Mouse (Mus musculus): Measurements from ENCODE around the gene Wasf1.

Gene Wasf1

GRCm38 (mm10) chr10:40983761-40984160 lies 100.5 kb downstream of the Wasf1 start:
- DNase-seq (ENCODE audit: low spot score in 2 of 2) = no peak

GRCm38 (mm10) chr10:40984600-40984999 lies 101.3 kb downstream of the Wasf1 start:
- DNase-seq (ENCODE audit: low spot score in 2 of 2) = no peak

- DNase-seq (ENCODE audit: low spot score in 2 of 2) = no peak
Measured at GRCm38 (mm10) chr10:40985350-40985749, 102.1 kb downstream of the Wasf1 start.
